Mouse (Mus musculus) embryonic facial prominence, embryonic 12.5 days (tissue): Measurements from ENCODE around the gene Srrd. TPM values are rescaled to one million over a fixed set of nuclear protein-coding genes. Genes with fewer than 3 reads are reported as not detected.

Experiments used
- ATAC-seq: fragments of 200-750 bp; cut with Nextera tagmentation; 2 replicates; pipeline ENCODE4 v1.8.0; 2017; ENCODE audit not compliant: insufficient number of reproducible peaks, insufficient read depth, low FRiP score, low TSS enrichment
- H3K27ac ChIP-seq: fragments of 300-500 bp; sonication (generic); 2 replicates; pipeline ENCODE4 v1.5.1; 2016; ENCODE audit warnings: mild to moderate bottlenecking
- H3K27me3 ChIP-seq: fragments of 300-500 bp; sonication (generic); 2 replicates; pipeline ENCODE4 v1.6.1; 2016; ENCODE audit warnings: mild to moderate bottlenecking, moderate library complexity
- H3K36me3 ChIP-seq: fragments of 300-500 bp; sonication (generic); 2 replicates; pipeline ENCODE4 v1.6.1; 2016; ENCODE audit warnings: mild to moderate bottlenecking
- H3K4me1 ChIP-seq: fragments of 300-500 bp; sonication (generic); 2 replicates; pipeline ENCODE4 v1.6.1; 2016
- H3K4me2 ChIP-seq: fragments of 300-500 bp; sonication (generic); replicated peaks from 2 replicates; pipeline ENCODE4 v1.6.1; 2016; ENCODE audit warnings: mild to moderate bottlenecking, moderate library complexity
- H3K4me3 ChIP-seq: fragments of 300-500 bp; sonication (generic); 2 replicates; pipeline ENCODE4 v1.5.1; 2016; ENCODE audit warnings: mild to moderate bottlenecking
- H3K9ac ChIP-seq: fragments of 300-500 bp; sonication (generic); 2 replicates; pipeline ENCODE4 v1.6.1; 2016; ENCODE audit warnings: mild to moderate bottlenecking, moderate library complexity
- H3K9me3 ChIP-seq: fragments of 300-500 bp; sonication (generic); 2 replicates; pipeline ENCODE4 v1.6.1; 2016; ENCODE audit warnings: mild to moderate bottlenecking, moderate library complexity
- WGBS: fragments of 180-500 bp; shearing (Covaris S2); methylation state at CpG from one replicate; pipeline ENCODE4 v1.1.7; 2016; 5-methylcytosine and 5-hydroxymethylcytosine counted together
- polyA plus RNA-seq: library from polyadenylated mRNA; unstranded; fragments of >200 nt; fragmentation: Nextera tagmentation; extraction: Ambion mirVana; gene quantifications from 2 replicates; pipeline ENCODE4 v1.2.1, GENCODE M21; 2016

Gene Srrd
- polyA plus RNA-seq, 1 experiment from 2014 or later, result 54.2 TPM

GRCm38 (mm10) chr5:112355910-112356309, 13.1 kb upstream of the Srrd start, which contains the start of gene Gm6583:
Gm6583 (minus strand) TSS chr5:112356033.
- Histone ChIP-seq H3K4me2 (no peak within 1 kb of the TSS), H3K36me3 (peaks cover 69% of the 10 kb centered on the region), H3K4me1 (no peaks in the 10 kb centered on the region), H3K9me3 (no peaks in the 10 kb centered on the region), H3K27ac (no peak within 1 kb of the TSS), H3K27me3 (no peaks in the 10 kb centered on the region), H3K4me3 (no peak within 1 kb of the TSS), H3K9ac (no peak within 1 kb of the TSS)
- 62% methylated on average over 13 of the region's 13 CpGs for WGBS
- ATAC-seq, result no peak

DNA sequence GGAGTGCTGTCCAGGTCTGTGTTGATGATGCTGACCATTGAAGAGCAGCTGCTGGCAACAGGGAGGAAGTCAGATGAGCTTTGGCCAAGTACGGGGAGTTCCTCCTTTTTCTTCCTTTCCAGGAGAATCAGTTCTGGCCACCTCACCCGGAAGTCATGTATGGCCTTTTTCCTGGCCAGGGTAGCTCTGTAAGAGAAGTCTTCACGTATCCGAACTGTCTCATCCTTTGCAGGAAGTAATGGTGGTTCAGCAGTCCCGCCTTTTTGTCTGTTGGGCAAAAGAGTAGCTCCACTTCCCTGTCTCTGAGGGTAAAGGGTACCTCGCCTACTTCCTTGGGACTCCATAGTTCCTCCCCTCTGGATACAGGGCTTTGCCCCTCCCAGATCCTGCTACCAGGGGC, 12.7 kb upstream of the Srrd start:
- WGBS, result 85% methylated on average over 6 of the region's 6 CpGs
- Histone ChIP-seq H3K9me3 (no peaks in the 10 kb centered on the region), H3K4me3 (no peak overlapping the region), H3K27me3 (no peaks in the 10 kb centered on the region), H3K27ac (no peak overlapping the region), H3K4me1 (no peaks in the 10 kb centered on the region), H3K9ac (no peak overlapping the region), H3K36me3 (peaks cover 73% of the 10 kb centered on the region), H3K4me2 (no peak overlapping the region)
- ATAC-seq, result no peak

GRCm38 (mm10) chr5:112349169-112349568, 6.3 kb upstream of the Srrd start:
- H3K9me3 ChIP-seq, result no peaks in the 10 kb centered on the region
- no peak overlapping the region for H3K4me3 ChIP-seq
- H3K27me3 ChIP-seq, result no peaks in the 10 kb centered on the region
- no peak overlapping the region for H3K4me2 ChIP-seq
- ATAC-seq, result no peak
- 0 out of 2 replicates have a peak, but pooled peaks cover 5% of the 10 kb centered on the region for H3K4me1 ChIP-seq
- no peak overlapping the region for H3K9ac ChIP-seq
- WGBS, result 96% methylated on average over 8 of the region's 8 CpGs
- no peak overlapping the region for H3K27ac ChIP-seq
- H3K36me3 ChIP-seq, result peaks cover 69% of the 10 kb centered on the region

GRCm38 (mm10) chr5:112346211-112346965, 3.5 kb upstream of the Srrd start:
- Histone ChIP-seq H3K4me2 (no peak overlapping the region), H3K36me3 (peaks cover 47% of the 10 kb centered on the region), H3K9me3 (no peaks in the 10 kb centered on the region), H3K9ac (no peak overlapping the region), H3K27ac (no peak overlapping the region), H3K27me3 (no peaks in the 10 kb centered on the region), H3K4me3 (no peak overlapping the region), H3K4me1 (peaks cover 22% of the 10 kb centered on the region)
- 90% methylated on average over 16 of the region's 16 CpGs for WGBS
- ATAC-seq, result no peak

GRCm38 (mm10) chr5:112344092-112344960, 1.5 kb upstream of the Srrd start:
- peaks cover 23% of the 10 kb centered on the region for H3K4me1 ChIP-seq
- peak overlapping the region; percentile 79; the same call in 1 of the 2 replicates for H3K4me3 ChIP-seq
- H3K9me3 ChIP-seq, result no peaks in the 10 kb centered on the region
- WGBS, result 66% methylated on average over 6 of the region's 6 CpGs
- H3K36me3 ChIP-seq, result peaks cover 32% of the 10 kb centered on the region
- H3K9ac ChIP-seq, result no peak overlapping the region
- no peak for ATAC-seq
- H3K27me3 ChIP-seq, result no peaks in the 10 kb centered on the region
- no peak overlapping the region; the same call in 1 of the 2 replicates for H3K4me2 ChIP-seq
- no peak overlapping the region for H3K27ac ChIP-seq

DNA sequence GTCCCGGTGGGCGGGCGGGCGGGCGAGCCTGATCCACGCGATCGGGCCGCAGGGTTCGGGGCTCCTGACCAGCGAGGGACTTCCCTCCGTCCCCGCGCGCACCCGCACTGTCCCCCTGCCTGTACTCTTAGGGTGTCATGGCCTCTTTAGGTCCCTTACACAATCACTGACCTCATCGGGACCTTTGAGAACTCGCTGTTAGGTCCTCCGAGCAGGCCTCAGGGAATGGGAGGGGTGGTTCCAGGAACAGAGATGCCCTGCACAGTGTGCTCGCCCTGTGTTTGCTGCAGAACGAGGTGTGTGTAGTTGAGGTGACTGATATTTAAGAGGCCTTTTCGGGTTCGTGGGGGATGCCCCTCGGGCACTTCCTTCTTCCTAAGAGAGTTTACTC, 360 bp upstream of the Srrd start:
- H3K27me3 ChIP-seq, result no peaks in the 10 kb centered on the region
- H3K9me3 ChIP-seq, result no peaks in the 10 kb centered on the region
- WGBS, result under 1% methylated on average over 22 of the region's 24 CpGs
- H3K4me1 ChIP-seq, result peaks cover 23% of the 10 kb centered on the region
- H3K36me3 ChIP-seq, result peaks cover 31% of the 10 kb centered on the region
- peak overlapping the region; percentile 79 for H3K4me3 ChIP-seq
- H3K27ac ChIP-seq, result no peak overlapping the region
- peak overlapping the region; percentile 82 for H3K9ac ChIP-seq
- peak; percentile 32; the same call in 1 of the 2 replicates for ATAC-seq
- H3K4me2 ChIP-seq, result peak overlapping the region; percentile 85

DNA sequence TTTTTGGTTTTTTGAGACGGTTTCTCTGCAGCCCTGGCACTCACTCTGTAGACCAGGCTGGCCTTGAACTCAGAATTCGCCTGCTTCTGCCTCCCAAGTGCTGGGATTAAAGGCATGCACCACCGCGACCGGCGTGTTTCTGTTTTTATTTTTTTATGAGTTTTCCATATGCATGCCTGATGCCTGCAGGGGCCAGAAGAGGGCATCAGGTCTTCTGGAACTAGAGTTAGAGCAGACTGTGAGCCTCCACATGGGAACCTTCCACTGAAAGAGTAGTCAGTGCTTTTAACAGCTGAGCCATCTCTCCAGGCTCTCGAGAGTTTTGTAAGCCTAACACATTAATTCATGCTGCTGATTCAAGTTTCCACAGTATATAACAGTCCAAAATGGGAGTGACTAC, 3.6 kb downstream of the Srrd start:
- 71% methylated on average over 7 of the region's 7 CpGs for WGBS
- Histone ChIP-seq H3K4me3 (no peak overlapping the region), H3K27me3 (no peaks in the 10 kb centered on the region), H3K9me3 (no peaks in the 10 kb centered on the region), H3K36me3 (peaks cover 54% of the 10 kb centered on the region), H3K4me2 (no peak overlapping the region), H3K27ac (no peak overlapping the region), H3K4me1 (peaks cover 18% of the 10 kb centered on the region), H3K9ac (no peak overlapping the region)
- no peak for ATAC-seq

DNA sequence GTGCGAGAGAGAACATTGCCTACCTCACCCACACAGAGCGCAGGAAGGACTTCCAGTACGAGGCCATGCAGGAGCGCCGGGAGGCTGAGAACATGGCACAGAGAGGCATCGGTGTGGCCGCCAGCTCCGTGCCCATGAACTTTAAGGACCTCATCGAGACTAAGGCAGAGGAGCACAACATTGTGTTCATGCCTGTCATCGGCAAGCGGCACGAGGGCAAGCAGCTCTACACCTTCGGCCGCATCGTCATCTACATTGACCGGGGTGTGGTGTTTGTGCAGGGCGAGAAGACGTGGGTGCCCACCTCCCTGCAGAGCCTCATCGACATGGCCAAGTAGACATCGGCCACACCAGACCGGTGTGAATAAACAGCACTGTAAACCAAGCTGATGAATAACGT, 5.8 kb downstream of the Srrd start:
- Histone ChIP-seq H3K9ac (no peak overlapping the region), H3K27ac (no peak overlapping the region), H3K36me3 (peaks cover 76% of the 10 kb centered on the region), H3K4me3 (no peak overlapping the region), H3K4me2 (no peak overlapping the region), H3K9me3 (no peaks in the 10 kb centered on the region), H3K27me3 (no peaks in the 10 kb centered on the region), H3K4me1 (peaks cover 7% of the 10 kb centered on the region)
- no peak for ATAC-seq
- WGBS, result 94% methylated on average over 22 of the region's 22 CpGs

DNA sequence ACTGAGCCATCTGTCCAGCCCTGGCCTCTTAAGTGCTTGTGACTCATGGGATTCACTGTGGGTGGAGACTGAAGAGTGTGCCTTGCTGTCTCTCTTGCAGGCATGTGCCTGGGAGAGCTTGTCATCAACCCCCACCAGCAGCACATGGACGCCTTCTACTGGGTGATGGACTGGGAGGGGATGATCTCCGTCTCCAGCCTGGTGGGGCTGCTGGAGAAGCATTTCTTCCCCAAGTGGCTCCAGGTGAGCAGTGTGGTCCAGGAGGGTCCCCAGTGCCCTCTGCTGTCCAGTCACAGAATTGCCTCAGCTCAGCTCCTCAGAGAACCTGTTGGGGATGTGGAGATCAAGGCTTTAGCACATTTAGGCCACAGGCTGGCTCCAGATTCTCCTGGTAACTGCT, 7.4 kb downstream of the Srrd start:
- WGBS, result 33% methylated on average over 2 of the region's 2 CpGs
- no peak overlapping the region for H3K4me3 ChIP-seq
- no peak overlapping the region for H3K27ac ChIP-seq
- no peak overlapping the region for H3K4me2 ChIP-seq
- H3K9me3 ChIP-seq, result no peaks in the 10 kb centered on the region
- H3K9ac ChIP-seq, result no peak overlapping the region
- H3K36me3 ChIP-seq, result peaks cover 91% of the 10 kb centered on the region
- no peak for ATAC-seq
- H3K27me3 ChIP-seq, result no peaks in the 10 kb centered on the region
- no peaks in the 10 kb centered on the region for H3K4me1 ChIP-seq

DNA sequence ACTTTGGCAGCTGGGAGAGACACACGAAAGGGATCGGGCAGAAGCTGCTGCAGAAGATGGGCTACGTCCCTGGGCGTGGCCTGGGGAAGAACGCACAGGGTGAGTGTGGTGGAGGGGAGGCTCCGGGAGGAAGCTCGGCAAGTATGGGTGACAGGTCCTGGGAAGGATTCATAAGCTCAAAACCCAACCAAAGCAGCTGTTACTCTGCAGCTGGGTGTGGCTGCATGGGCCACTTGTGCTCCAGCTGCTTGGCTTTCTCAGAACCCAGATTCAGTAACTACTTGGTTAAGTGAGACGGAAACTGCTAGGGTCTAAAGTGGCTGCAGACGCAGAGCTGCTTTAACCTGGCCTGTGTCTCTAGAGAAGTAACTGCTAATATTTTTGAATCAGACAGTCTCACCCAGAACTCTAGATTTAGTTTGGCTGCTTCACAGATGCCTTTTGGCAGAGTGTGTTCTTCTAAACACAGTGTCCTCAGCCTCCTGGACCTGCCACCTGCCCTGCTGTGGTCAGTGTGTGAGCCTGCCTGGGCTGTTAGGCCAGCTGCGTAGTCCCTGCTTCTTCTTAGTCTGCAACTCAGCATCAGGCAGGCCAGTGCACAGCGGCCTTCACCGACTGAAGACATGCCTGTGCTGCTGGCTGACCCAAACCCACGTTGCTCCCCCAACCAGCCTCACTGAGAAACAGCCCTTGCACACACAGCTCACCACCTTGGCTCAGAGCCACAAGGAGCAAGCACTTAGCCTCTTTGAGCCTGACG, 12.9 kb downstream of the Srrd start:
- Histone ChIP-seq H3K36me3 (peaks cover 72% of the 10 kb centered on the region), H3K4me3 (no peak overlapping the region), H3K27ac (no peak overlapping the region), H3K9me3 (no peaks in the 10 kb centered on the region), H3K9ac (no peak overlapping the region), H3K4me1 (peaks cover 15% of the 10 kb centered on the region), H3K4me2 (no peak overlapping the region), H3K27me3 (no peaks in the 10 kb centered on the region)
- WGBS, result 90% methylated on average over 14 of the region's 14 CpGs
- ATAC-seq, result no peak

DNA sequence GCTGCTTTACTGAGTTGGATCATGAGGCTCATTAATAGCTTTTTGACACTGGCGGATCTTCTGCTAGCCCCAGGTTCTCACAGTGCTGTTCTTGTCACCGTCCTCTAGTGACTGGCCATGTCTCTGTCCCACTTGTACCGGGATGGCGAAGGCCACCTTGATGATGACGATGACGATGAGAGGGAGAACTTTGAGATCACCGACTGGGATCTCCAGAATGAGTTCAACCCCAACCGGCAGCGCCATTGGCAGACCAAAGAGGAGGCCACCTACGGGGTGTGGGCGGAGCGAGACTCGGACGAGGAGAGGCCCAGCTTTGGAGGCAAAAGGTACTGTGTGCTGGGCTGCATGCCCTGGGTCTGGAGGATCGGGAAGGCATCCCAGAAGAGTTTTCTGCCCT, 15.0 kb downstream of the Srrd start:
- H3K27ac ChIP-seq, result no peak overlapping the region
- no peaks in the 10 kb centered on the region for H3K9me3 ChIP-seq
- H3K4me3 ChIP-seq, result no peak overlapping the region
- peaks cover 50% of the 10 kb centered on the region for H3K36me3 ChIP-seq
- peaks cover 15% of the 10 kb centered on the region for H3K4me1 ChIP-seq
- no peak overlapping the region for H3K9ac ChIP-seq
- 93% methylated on average over 15 of the region's 15 CpGs for WGBS
- ATAC-seq, result no peak
- no peaks in the 10 kb centered on the region for H3K27me3 ChIP-seq
- no peak overlapping the region for H3K4me2 ChIP-seq
